Mouse (Mus musculus): ENCODE results near the gene Asprv1. TPM values are rescaled to one million over a fixed set of nuclear protein-coding genes. Genes with fewer than 3 reads are reported as not detected.

Asprv1 gene
- polyA plus RNA-seq, 1 experiment from 2014 or later, result 0.88 TPM

DNA sequence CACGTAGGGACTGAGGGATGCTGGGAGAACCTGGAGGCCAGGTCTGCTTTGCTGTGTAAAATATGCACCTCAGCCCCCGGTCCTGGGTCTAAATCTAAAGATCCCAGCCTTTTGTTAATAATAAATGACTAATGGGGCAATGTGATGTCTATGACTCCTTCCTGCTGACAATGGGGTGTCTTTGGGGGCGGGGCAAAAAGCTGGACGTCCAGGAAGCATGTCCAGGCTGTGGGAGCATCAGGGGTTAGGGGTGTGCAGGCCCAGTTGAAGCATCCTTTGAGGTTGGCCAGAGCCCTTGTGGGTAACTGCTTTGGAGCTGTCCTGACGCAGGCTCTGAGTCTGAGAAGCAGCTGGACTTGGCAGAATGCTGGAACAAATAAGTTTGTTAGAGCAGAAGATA is 41.9 kb upstream of the Asprv1 start:
- H3K27me3 ChIP-seq (ENCODE audit: control insufficient read depth, insufficient read depth, low read length), result no peaks in the 10 kb centered on the region
- H3K9me3 ChIP-seq (ENCODE audit: control insufficient read depth, low read length), result no peaks in the 10 kb centered on the region
- H3K36me3 ChIP-seq (ENCODE audit: control insufficient read depth, insufficient read depth, low read length), result no peaks in the 10 kb centered on the region
- H3K4me3 ChIP-seq (ENCODE audit: low read depth, low read length), result no peak overlapping the region
- H3K4me2 ChIP-seq (replicated peaks; ENCODE audit: low read depth, low read length), result no peak overlapping the region
- DNase-seq (ENCODE audit: low spot score) (no peak), ATAC-seq (ENCODE audit: low FRiP score) (no peak)
- H3K9ac ChIP-seq (ENCODE audit: low read depth, low read length), result no peak overlapping the region
- no peak overlapping the region for H3K27ac ChIP-seq (ENCODE audit: low read depth, low read length)
- H3K4me1 ChIP-seq (replicated peaks; ENCODE audit: control insufficient read depth, insufficient read depth, low read length), result 0 out of 2 replicates have a peak, but pooled peaks cover 2% of the 10 kb centered on the region
- 75% methylated on average over 5 of the region's 5 CpGs for WGBS

DNA sequence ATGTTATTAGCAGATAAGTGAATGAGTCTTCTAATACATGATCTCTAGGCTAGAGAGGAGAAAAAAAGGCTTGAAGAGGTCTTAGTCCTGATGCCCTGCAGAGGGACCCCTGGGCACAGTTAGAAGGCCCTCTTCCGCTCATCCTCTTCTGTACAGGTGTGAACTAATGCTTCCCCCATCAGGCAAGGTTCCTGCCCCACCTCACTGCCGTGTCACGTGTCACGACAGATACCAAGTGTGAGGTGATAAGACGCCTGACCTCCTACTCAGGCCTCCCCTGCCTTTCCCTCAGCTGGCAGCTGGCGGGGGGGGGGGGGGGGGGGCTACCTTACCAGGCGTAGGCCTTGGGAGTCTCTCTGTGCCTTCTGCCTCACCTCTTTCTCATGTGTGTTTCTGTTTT is 39.5 kb upstream of the Asprv1 start:
- Histone ChIP-seq H3K9me3 (ENCODE audit: control insufficient read depth, low read length) (no peaks in the 10 kb centered on the region), H3K4me2 (replicated peaks; ENCODE audit: low read depth, low read length) (no peak overlapping the region), H3K36me3 (ENCODE audit: control insufficient read depth, insufficient read depth, low read length) (no peaks in the 10 kb centered on the region), H3K27ac (ENCODE audit: low read depth, low read length) (no peak overlapping the region), H3K4me1 (replicated peaks; ENCODE audit: control insufficient read depth, insufficient read depth, low read length) (0 out of 2 replicates have a peak, but pooled peaks cover 2% of the 10 kb centered on the region), H3K4me3 (ENCODE audit: low read depth, low read length) (no peak overlapping the region), H3K27me3 (ENCODE audit: control insufficient read depth, insufficient read depth, low read length) (no peaks in the 10 kb centered on the region), H3K9ac (ENCODE audit: low read depth, low read length) (no peak overlapping the region)
- ATAC-seq (ENCODE audit: low FRiP score) (no peak), DNase-seq (ENCODE audit: low spot score) (no peak)
- WGBS, result 74% methylated on average over 7 of the region's 7 CpGs

- no peaks in the 10 kb centered on the region for H3K4me1 ChIP-seq (replicated peaks; ENCODE audit: control insufficient read depth, insufficient read depth, low read length)
- no peak for DNase-seq (ENCODE audit: low spot score)
- H3K27ac ChIP-seq (ENCODE audit: low read depth, low read length), result no peak overlapping the region
- no peak overlapping the region for H3K4me3 ChIP-seq (ENCODE audit: low read depth, low read length)
- H3K4me2 ChIP-seq (replicated peaks; ENCODE audit: low read depth, low read length), result no peak overlapping the region
- no peak for ATAC-seq (ENCODE audit: low FRiP score)
- WGBS, result 86% methylated on average over 10 of the region's 10 CpGs
- no peaks in the 10 kb centered on the region for H3K36me3 ChIP-seq (ENCODE audit: control insufficient read depth, insufficient read depth, low read length)
- H3K9me3 ChIP-seq (ENCODE audit: control insufficient read depth, low read length), result no peaks in the 10 kb centered on the region
- no peaks in the 10 kb centered on the region for H3K27me3 ChIP-seq (ENCODE audit: control insufficient read depth, insufficient read depth, low read length)
- no peak overlapping the region for H3K9ac ChIP-seq (ENCODE audit: low read depth, low read length)
Measured at GRCm38 (mm10) chr6:86593146-86593897, 34.6 kb upstream of the Asprv1 start.

- Histone ChIP-seq H3K9ac (ENCODE audit: low read depth, low read length) (no peak overlapping the region), H3K27me3 (ENCODE audit: control insufficient read depth, insufficient read depth, low read length) (no peaks in the 10 kb centered on the region), H3K4me1 (replicated peaks; ENCODE audit: control insufficient read depth, insufficient read depth, low read length) (no peaks in the 10 kb centered on the region), H3K9me3 (ENCODE audit: control insufficient read depth, low read length) (no peaks in the 10 kb centered on the region), H3K4me3 (ENCODE audit: low read depth, low read length) (no peak overlapping the region), H3K27ac (ENCODE audit: low read depth, low read length) (no peak overlapping the region), H3K4me2 (replicated peaks; ENCODE audit: low read depth, low read length) (peak overlapping the region; percentile 12; the same call in 1 of the 2 replicates), H3K36me3 (ENCODE audit: control insufficient read depth, insufficient read depth, low read length) (no peaks in the 10 kb centered on the region)
- WGBS, result 18% methylated on average over 9 of the region's 9 CpGs
- ATAC-seq (ENCODE audit: low FRiP score), result no peak
- peak; percentile 57 for DNase-seq (ENCODE audit: low spot score)
Measured at GRCm38 (mm10) chr6:86594636-86595035, 33.3 kb upstream of the Asprv1 start.

DNA sequence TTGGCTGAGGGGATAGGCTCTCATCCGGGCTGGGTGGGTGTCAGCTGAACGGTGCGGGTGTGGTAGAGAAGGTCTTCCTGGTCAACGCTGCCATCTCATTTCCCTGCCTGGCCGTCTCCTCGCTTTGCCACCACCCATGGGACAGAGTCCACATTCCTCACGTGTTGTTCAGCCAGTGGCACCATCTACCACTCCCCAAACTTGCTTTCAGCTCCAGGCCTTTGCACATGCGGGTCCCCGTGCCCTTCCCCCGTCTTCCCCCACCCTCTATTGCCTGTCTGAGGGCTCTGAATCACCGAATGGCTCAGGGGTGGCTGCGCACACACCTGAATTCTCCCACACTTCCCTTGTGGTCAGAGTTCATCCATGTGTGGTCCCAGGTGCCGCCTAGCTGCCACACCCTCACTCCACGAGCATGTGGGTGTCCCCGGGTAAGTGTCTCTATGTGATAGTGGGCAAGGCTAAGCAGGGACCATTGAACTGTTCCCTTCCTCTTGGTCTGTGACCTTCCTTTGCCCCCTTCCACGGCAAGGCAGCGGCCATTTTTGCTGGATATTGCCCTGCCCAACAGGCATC is 32.0 kb upstream of the Asprv1 start:
- no peak overlapping the region for H3K4me2 ChIP-seq (replicated peaks; ENCODE audit: low read depth, low read length)
- WGBS, result 87% methylated on average over 17 of the region's 17 CpGs
- H3K36me3 ChIP-seq (ENCODE audit: control insufficient read depth, insufficient read depth, low read length), result no peaks in the 10 kb centered on the region
- no peaks in the 10 kb centered on the region for H3K27me3 ChIP-seq (ENCODE audit: control insufficient read depth, insufficient read depth, low read length)
- DNase-seq (ENCODE audit: low spot score) (no peak), ATAC-seq (ENCODE audit: low FRiP score) (no peak)
- H3K9ac ChIP-seq (ENCODE audit: low read depth, low read length), result no peak overlapping the region
- H3K4me3 ChIP-seq (ENCODE audit: low read depth, low read length), result no peak overlapping the region
- H3K9me3 ChIP-seq (ENCODE audit: control insufficient read depth, low read length), result no peaks in the 10 kb centered on the region
- no peak overlapping the region for H3K27ac ChIP-seq (ENCODE audit: low read depth, low read length)
- H3K4me1 ChIP-seq (replicated peaks; ENCODE audit: control insufficient read depth, insufficient read depth, low read length), result no peaks in the 10 kb centered on the region

GRCm38 (mm10) chr6:86598742-86599193 is 29.2 kb upstream of the Asprv1 start:
- H3K36me3 ChIP-seq (ENCODE audit: control insufficient read depth, insufficient read depth, low read length), result no peaks in the 10 kb centered on the region
- H3K4me1 ChIP-seq (replicated peaks; ENCODE audit: control insufficient read depth, insufficient read depth, low read length), result no peaks in the 10 kb centered on the region
- WGBS, result 76% methylated on average over 5 of the region's 5 CpGs
- H3K27me3 ChIP-seq (ENCODE audit: control insufficient read depth, insufficient read depth, low read length), result no peaks in the 10 kb centered on the region
- no peak for ATAC-seq (ENCODE audit: low FRiP score)
- H3K27ac ChIP-seq (ENCODE audit: low read depth, low read length), result no peak overlapping the region
- no peak overlapping the region for H3K4me3 ChIP-seq (ENCODE audit: low read depth, low read length)
- H3K9ac ChIP-seq (ENCODE audit: low read depth, low read length), result no peak overlapping the region
- H3K9me3 ChIP-seq (ENCODE audit: control insufficient read depth, low read length), result no peaks in the 10 kb centered on the region
- no peak for DNase-seq (ENCODE audit: low spot score)
- no peak overlapping the region for H3K4me2 ChIP-seq (replicated peaks; ENCODE audit: low read depth, low read length)

GRCm38 (mm10) chr6:86599197-86599596 is 28.8 kb upstream of the Asprv1 start:
- DNase-seq (ENCODE audit: low spot score), result peak; percentile 87
- 17% methylated on average over 4 of the region's 4 CpGs for WGBS

DNA sequence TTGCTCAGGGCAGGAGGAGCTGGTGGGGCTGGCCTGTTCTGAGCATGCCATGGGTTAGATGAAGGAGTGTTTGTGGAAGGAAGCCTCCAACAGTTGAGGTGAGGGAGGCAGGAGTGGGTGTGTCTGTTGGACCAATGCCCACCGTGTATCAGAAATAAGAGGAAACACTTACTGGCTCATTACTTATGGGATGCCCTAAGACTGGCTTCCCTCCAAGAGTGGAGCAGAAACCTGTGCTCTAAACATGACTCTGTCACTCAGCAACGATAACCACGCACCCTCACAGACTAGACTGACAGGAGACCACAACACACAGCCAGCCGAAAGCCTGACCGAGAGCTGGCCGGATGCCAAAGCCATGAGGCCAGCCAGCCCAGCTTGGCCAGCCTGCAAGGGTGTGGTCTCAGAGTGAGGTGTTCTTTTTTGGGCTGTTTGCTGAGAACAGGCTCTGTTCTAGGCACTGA is 28.0 kb upstream of the Asprv1 start:
- 85% methylated on average over 6 of the region's 6 CpGs for whole genome bisulfite sequencing
- H3K27me3 ChIP-seq (ENCODE audit: control insufficient read depth, insufficient read depth, low read length), result no peaks in the 10 kb centered on the region
- H3K9ac ChIP-seq (ENCODE audit: low read depth, low read length), result no peak overlapping the region
- no peak overlapping the region for H3K4me3 ChIP-seq (ENCODE audit: low read depth, low read length)
- H3K4me2 ChIP-seq (replicated peaks; ENCODE audit: low read depth, low read length), result no peak overlapping the region
- no peaks in the 10 kb centered on the region for H3K9me3 ChIP-seq (ENCODE audit: control insufficient read depth, low read length)
- H3K36me3 ChIP-seq (ENCODE audit: control insufficient read depth, insufficient read depth, low read length), result no peaks in the 10 kb centered on the region
- H3K27ac ChIP-seq (ENCODE audit: low read depth, low read length), result no peak overlapping the region
- H3K4me1 ChIP-seq (replicated peaks; ENCODE audit: control insufficient read depth, insufficient read depth, low read length), result no peaks in the 10 kb centered on the region
- DNase-seq (ENCODE audit: low spot score) (no peak), ATAC-seq (ENCODE audit: low FRiP score) (no peak)

More at GRCm38 (mm10) chr6:86599197-86599596, 28.8 kb upstream of the Asprv1 start:
- H3K9ac ChIP-seq (ENCODE audit: low read depth, low read length), result no peak overlapping the region
- H3K9me3 ChIP-seq (ENCODE audit: control insufficient read depth, low read length), result no peaks in the 10 kb centered on the region
- no peaks in the 10 kb centered on the region for H3K36me3 ChIP-seq (ENCODE audit: control insufficient read depth, insufficient read depth, low read length)
- no peaks in the 10 kb centered on the region for H3K4me1 ChIP-seq (replicated peaks; ENCODE audit: control insufficient read depth, insufficient read depth, low read length)
- no peak overlapping the region for H3K4me2 ChIP-seq (replicated peaks; ENCODE audit: low read depth, low read length)
- H3K4me3 ChIP-seq (ENCODE audit: low read depth, low read length), result no peak overlapping the region
- peak; percentile 38; the same call in 1 of the 2 replicates for ATAC-seq (ENCODE audit: low FRiP score)
- no peak overlapping the region for H3K27ac ChIP-seq (ENCODE audit: low read depth, low read length)
- H3K27me3 ChIP-seq (ENCODE audit: control insufficient read depth, insufficient read depth, low read length), result no peaks in the 10 kb centered on the region

DNA sequence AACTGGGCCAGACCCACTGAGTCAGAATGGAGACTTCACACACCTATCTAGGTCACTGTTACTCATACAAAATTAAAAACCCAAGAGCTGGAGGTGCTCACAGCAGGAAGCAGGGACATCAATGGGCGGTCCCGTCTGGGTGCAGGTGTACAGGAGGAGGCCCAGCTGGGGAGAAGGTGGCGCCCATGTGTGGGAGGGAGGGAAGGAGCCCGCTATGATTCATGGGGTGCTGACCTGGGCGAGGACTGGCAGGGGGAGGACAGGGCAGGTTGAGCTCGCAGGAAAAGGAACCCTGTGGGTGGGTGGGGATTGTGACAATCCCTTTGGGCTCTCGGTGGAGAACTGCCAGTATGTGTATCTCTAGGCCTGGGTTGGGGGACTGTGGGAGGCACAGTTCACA is 22.7 kb upstream of the Asprv1 start:
- no peaks in the 10 kb centered on the region for H3K9me3 ChIP-seq (ENCODE audit: control insufficient read depth, low read length)
- H3K36me3 ChIP-seq (ENCODE audit: control insufficient read depth, insufficient read depth, low read length), result no peaks in the 10 kb centered on the region
- H3K4me3 ChIP-seq (ENCODE audit: low read depth, low read length), result no peak overlapping the region
- no peak overlapping the region for H3K9ac ChIP-seq (ENCODE audit: low read depth, low read length)
- no peak overlapping the region for H3K27ac ChIP-seq (ENCODE audit: low read depth, low read length)
- ATAC-seq (ENCODE audit: low FRiP score) (no peak), DNase-seq (ENCODE audit: low spot score) (no peak)
- no peak overlapping the region for H3K4me2 ChIP-seq (replicated peaks; ENCODE audit: low read depth, low read length)
- H3K4me1 ChIP-seq (replicated peaks; ENCODE audit: control insufficient read depth, insufficient read depth, low read length), result no peaks in the 10 kb centered on the region
- WGBS, result 59% methylated on average over 7 of the region's 7 CpGs
- H3K27me3 ChIP-seq (ENCODE audit: control insufficient read depth, insufficient read depth, low read length), result no peaks in the 10 kb centered on the region
